Mouse (Mus musculus): ENCODE measurements around the gene Rgcc. TPM values are rescaled to one million over a fixed set of nuclear protein-coding genes. Genes with fewer than 3 reads are reported as not detected.

The Rgcc gene
- total RNA-seq, 2 experiments from 2014 or later = 53.3 to 79.9 TPM

DNA sequence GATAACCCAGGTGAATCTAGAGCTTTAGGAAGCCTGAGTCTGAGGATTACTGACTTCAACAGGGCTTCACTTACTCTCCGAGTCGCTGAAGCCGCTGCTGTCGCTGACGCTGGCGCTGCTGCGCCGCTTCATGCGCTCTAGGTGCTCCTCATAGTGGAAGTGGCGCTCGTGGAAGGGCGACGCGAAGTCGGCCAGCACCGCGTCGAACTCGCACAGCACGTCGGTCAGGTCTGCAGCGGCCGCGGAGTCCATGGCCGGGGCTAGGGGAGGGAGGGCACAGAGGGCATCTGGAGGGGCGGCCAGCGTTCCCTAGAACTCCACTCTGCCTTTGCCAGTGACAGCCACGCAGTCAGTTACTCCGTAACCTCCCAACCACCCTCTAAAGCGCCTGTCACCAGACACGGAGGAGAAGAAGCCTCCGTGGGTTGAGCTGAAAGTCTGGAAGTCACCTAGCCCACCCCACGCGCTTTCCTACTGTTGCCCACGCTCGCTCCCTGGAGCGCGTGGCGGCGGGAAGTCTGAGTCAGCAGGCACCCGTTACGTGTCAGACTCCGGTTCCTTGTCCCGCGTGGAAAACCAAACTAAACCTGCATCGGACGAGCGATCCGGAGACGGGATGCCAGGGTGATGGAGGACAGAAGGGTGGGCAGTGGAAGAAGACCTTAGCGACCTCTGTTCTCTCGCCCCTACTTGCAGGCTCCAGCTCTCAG is 649 bp downstream of the Rgcc start:
- DNase-seq (ENCODE audit: low spot score) = no peak

DNA sequence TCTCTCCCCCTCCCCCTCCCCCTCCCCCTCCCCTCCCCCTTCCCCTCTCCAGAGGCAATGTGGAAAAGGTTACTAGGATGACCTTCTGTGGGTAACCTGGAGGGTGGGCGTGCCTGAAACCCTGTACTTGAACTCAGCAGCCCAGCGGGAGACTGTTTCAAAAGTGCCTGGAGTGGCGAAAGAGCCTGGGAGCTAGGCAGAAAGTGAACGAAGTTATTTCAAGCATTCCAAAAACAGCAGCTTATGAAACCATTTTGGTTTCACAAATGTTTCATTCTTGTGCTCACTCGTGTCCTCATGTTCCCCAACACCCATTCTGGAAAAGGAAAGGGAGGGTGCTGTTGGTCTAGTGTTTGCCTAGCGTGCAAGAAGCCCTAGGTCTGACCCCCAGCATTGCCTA is 1.6 kb downstream of the Rgcc start:
- no peak for DNase-seq (ENCODE audit: low spot score)

DNA sequence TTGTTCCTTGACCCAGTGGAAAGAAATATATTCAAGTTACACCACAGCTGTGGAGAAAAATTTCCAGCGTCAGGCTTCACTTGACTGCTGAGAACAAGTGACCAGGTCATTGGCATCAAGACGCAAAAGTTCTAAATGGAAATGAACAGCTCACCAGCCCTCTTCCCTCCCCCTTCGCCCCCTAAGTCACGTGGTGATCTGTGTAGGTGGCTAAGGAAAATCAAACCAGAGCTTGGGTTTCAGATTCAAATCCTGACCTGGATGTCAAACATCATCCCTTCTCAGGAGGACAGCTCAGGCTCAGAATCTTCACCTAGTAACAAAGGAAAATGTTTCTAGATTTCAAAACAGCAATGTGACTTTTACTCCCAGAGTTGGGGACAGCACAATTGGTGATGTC is 2.2 kb downstream of the Rgcc start:
- DNase-seq (ENCODE audit: low spot score) = no peak

GRCm38 (mm10) chr14:79298314-79298992 is 3.0 kb downstream of the Rgcc start:
- no peak for DNase-seq (ENCODE audit: low spot score)

GRCm38 (mm10) chr14:79296836-79297235 is 4.6 kb downstream of the Rgcc start:
- no peak for DNase-seq (ENCODE audit: low spot score)

DNA sequence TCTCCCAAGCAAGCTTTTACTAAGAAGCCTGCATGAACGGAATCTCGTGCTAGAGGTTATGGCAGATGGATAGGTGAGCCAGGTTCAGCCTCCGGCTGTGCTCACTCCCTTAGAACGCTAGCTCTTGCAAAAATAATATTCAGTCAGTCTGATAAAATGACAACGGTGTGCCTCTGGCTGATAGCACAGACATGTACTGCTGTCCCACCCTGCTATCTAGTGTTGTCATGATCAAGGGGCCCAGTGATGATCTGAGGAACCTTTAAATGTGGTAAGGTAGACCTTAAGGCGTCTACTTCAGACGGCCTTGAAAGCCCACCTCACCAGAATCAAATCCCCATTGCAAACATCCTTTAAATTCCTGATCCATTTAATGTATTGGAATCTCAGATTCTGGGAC is 5.2 kb downstream of the Rgcc start:
- DNase-seq (ENCODE audit: low spot score) = no peak

DNA sequence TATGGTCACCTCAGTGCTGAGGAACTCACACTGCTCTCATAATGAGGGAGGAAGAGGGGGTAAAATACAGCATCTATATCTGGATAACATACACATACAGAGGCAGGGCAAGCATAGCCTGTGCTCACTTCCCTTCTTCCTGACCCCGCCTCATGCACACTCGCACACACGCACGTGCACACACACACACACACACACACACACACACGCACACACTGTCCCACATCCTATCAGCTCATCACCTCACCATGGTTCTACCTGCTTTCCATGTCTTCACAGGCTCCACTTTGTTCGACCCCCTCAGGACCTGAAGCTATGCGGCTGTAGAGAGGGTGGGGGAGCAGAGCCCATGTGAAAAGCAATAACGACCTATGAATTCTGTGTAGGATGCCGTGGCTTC is 5.9 kb downstream of the Rgcc start:
- no peak for DNase-seq (ENCODE audit: low spot score)

GRCm38 (mm10) chr14:79294950-79295349 is 6.5 kb downstream of the Rgcc start:
- no peak for DNase-seq (ENCODE audit: low spot score)

DNA sequence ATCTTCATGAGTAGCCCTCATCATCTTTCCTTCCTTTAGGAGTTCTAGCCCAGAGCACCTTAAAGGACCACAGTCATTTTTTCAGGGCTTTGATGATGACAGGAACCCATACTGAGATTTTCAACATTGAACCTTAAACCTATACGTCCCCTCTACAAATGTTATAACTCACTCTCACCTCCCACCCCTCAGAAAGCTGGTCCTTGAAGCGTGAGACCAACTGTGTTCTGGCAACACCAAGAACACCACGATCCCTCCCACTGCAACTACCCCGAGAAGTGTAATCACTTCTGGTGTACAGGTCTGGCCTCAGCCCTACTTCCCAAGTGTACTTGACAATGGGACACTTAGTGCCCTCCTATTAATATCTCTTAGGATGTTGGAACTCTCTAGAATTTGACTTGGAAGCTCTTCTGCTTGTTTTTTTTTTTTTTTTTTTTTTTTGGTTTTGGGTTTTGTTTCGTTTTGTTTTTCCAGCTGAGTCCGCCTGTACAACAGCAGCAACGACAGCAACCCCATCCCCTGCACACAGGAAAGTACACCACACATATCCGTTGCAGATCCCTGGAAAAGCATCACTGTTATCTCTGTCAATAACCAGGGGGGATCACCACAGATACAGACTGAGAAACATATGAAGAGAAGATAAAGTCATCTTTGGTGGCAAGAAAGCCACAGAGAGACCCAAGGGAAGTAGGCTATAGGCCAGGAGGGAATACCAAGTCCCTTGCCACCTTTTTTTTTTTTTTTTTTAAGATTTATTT is 7.2 kb downstream of the Rgcc start:
- no peak for DNase-seq (ENCODE audit: low spot score)

- DNase-seq (ENCODE audit: low spot score) = no peak
Observed at GRCm38 (mm10) chr14:79293119-79293780, 8.2 kb downstream of the Rgcc start.

DNA sequence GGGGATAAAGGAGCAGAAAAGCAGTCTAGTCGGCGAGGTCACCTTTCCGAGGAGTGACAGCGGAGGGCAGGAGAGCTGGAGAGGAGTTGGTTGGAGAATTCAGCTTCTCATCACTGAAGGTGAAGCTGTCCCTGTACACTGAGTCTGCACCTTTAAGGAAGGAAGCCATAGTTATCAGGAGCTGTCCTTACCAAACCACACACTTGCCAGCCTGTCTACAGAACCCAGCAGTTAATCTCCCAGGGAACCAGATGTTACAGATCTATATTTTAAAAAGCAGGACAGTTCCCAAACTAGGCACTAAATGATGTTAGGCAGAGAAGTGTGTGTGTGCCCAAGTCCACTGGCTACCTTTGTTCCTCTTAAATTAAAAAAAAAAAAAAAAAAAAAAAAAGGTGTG is 9.8 kb downstream of the Rgcc start:
- no peak for DNase-seq (ENCODE audit: low spot score)

- DNase-seq (ENCODE audit: low spot score) = no peak
Observed at GRCm38 (mm10) chr14:79290683-79291425, 10.6 kb downstream of the Rgcc start.

GRCm38 (mm10) chr14:79289909-79290308 is 11.5 kb downstream of the Rgcc start:
- no peak for DNase-seq (ENCODE audit: low spot score)

- DNase-seq (ENCODE audit: low spot score) = no peak
Observed at GRCm38 (mm10) chr14:79288280-79288679, 13.2 kb downstream of the Rgcc start.

GRCm38 (mm10) chr14:79287251-79287863 is 14.1 kb downstream of the Rgcc start:
- no peak for DNase-seq (ENCODE audit: low spot score)

- DNase-seq (ENCODE audit: low spot score) = no peak
Observed at GRCm38 (mm10) chr14:79285549-79285948, 15.9 kb downstream of the Rgcc start.

DNA sequence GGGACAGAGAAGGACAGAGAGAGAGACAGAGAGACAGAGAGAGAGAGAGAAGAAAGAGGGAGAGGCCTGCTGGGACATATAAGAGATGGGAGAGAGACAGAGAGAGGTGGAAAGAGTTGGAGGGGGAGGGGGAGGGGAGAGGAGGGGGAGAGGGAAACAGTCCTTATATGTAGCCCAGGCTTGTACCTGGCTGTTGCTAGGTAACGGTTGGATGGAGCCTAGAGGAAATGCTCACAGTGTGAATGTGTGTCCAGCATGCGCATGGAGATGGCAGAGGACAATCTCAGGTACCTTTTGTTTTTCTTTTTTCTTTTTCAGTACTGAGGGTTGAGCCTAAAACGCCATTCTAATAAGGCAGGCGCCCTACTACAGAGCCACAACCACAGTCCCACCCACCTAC is 16.8 kb downstream of the Rgcc start:
- no peak for DNase-seq (ENCODE audit: low spot score)

DNA sequence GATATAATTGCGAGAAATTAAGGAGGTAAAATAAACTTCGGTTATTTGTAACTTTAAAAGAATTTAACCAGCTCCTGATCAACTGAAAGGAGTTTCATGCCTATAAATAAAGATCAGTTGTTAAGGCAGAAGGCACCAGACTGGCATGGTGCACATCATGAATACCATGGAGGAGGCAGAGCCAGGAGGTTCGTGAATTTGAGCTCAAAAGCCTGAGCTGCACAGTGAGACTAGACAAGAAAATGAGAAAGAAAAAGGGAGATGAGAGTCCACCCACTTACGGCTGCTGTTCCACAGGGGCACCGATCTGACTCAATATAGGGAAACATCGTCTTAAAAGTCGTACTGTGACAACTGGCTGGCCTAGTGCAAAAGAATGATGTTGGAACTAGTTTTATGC is 17.5 kb downstream of the Rgcc start:
- no peak for DNase-seq (ENCODE audit: low spot score)

- no peak for DNase-seq (ENCODE audit: low spot score)
Observed at GRCm38 (mm10) chr14:79281894-79282553, 19.4 kb downstream of the Rgcc start.

- DNase-seq (ENCODE audit: low spot score) = no peak
Observed at GRCm38 (mm10) chr14:79280456-79280855, 21.0 kb downstream of the Rgcc start.

Data from gastrocnemius, adult 18-20 months (tissue).